Mouse (Mus musculus) layer of hippocampus, adult 11-12 months (tissue): Measurements from ENCODE around the gene Cxadr.
A peak's percentile ranks its signal among the peaks of the same experiment; 100 is the strongest.

Experiments
- DNase-seq: peaks from one replicate; pipeline ENCODE4 v3.0.0; 2022; ENCODE audit warnings: low spot score

Gene Cxadr

GRCm38 (mm10) chr16:78301183-78301830, at the start of gene Cxadr:
Gene Cxadr (plus strand): TSS chr16:78301489.
- peak; percentile 71 for DNase-seq

- DNase-seq, result peak; percentile 55
Measured at GRCm38 (mm10) chr16:78258989-78259388, 42.3 kb upstream of the Cxadr start.

GRCm38 (mm10) chr16:78260070-78260879, 41.0 kb upstream of the Cxadr start:
- DNase-seq, result no peak

- no peak for DNase-seq
Measured at GRCm38 (mm10) chr16:78261520-78261919, 39.8 kb upstream of the Cxadr start.

- no peak for DNase-seq
Measured at GRCm38 (mm10) chr16:78264442-78265150, 36.7 kb upstream of the Cxadr start.

GRCm38 (mm10) chr16:78265151-78265590, 36.1 kb upstream of the Cxadr start:
- DNase-seq, result peak; percentile 45

- no peak for DNase-seq
Measured at GRCm38 (mm10) chr16:78265826-78266225, 35.5 kb upstream of the Cxadr start.

- no peak for DNase-seq
Measured at GRCm38 (mm10) chr16:78267453-78267852, 33.8 kb upstream of the Cxadr start.

- DNase-seq, result no peak
Measured at GRCm38 (mm10) chr16:78268167-78268566, 33.1 kb upstream of the Cxadr start.

GRCm38 (mm10) chr16:78274825-78275455, 26.3 kb upstream of the Cxadr start:
- DNase-seq, result peak; percentile 11

GRCm38 (mm10) chr16:78277567-78277966, 23.7 kb upstream of the Cxadr start:
- DNase-seq, result no peak

- no peak for DNase-seq
Measured at GRCm38 (mm10) chr16:78280093-78280881, 21.0 kb upstream of the Cxadr start.

GRCm38 (mm10) chr16:78283231-78283630, 18.1 kb upstream of the Cxadr start:
- no peak for DNase-seq

- no peak for DNase-seq
Measured at GRCm38 (mm10) chr16:78294051-78294450, 7.2 kb upstream of the Cxadr start.

GRCm38 (mm10) chr16:78294606-78295275, 6.5 kb upstream of the Cxadr start:
- no peak for DNase-seq

GRCm38 (mm10) chr16:78295601-78296000, 5.7 kb upstream of the Cxadr start:
- DNase-seq, result no peak

GRCm38 (mm10) chr16:78296114-78296513, 5.2 kb upstream of the Cxadr start:
- no peak for DNase-seq

- peak; percentile 16 for DNase-seq
Measured at GRCm38 (mm10) chr16:78301831-78302677, 765 bp downstream of the Cxadr start.

- peak; percentile 41 for DNase-seq
Measured at GRCm38 (mm10) chr16:78302678-78303050, 1.4 kb downstream of the Cxadr start.

- no peak for DNase-seq
Measured at GRCm38 (mm10) chr16:78305606-78306100, 4.4 kb downstream of the Cxadr start.
